Mouse (Mus musculus): ENCODE data around the gene Cdh7. TPM values are rescaled to one million over a fixed set of nuclear protein-coding genes. Genes with fewer than 3 reads are reported as not detected.
"Not testable (repeated sequence)": the region's sequence is repeated elsewhere in the genome, so short reads cannot be mapped to it uniquely, and the experiment has no call there.

Gene Cdh7
- polyA plus RNA-seq, 1 experiment from 2014 or later, result not detected

- Histone ChIP-seq H3K9me3 (replicated peaks) (no peaks in the 10 kb centered on the region), H3K4me1 (replicated peaks) (no peaks in the 10 kb centered on the region), H3K27ac (no peak overlapping the region), H3K4me2 (no peak overlapping the region), H3K4me3 (replicated peaks) (no peak overlapping the region), H3K27me3 (no peaks in the 10 kb centered on the region), H3K36me3 (no peaks in the 10 kb centered on the region), H3K9ac (no peak overlapping the region)
- ATAC-seq (ENCODE audit: low read depth) (no peak), DNase-seq (no peak)
These were observed 22.2 kb downstream of the Cdh7 start for GRCm38 (mm10) chr1:110004451-110004850.

GRCm38 (mm10) chr1:110005038-110005437 lies 22.8 kb downstream of the Cdh7 start:
- WGBS (ENCODE audit: insufficient replicate concordance), result 52% methylated on average over 3 of the region's 3 CpGs
- Histone ChIP-seq H3K9me3 (replicated peaks) (no peaks in the 10 kb centered on the region), H3K27ac (no peak overlapping the region), H3K4me3 (replicated peaks) (no peak overlapping the region), H3K9ac (no peak overlapping the region), H3K4me1 (replicated peaks) (no peaks in the 10 kb centered on the region), H3K4me2 (no peak overlapping the region), H3K36me3 (no peaks in the 10 kb centered on the region), H3K27me3 (no peaks in the 10 kb centered on the region)
- ATAC-seq (ENCODE audit: low read depth) (no peak), DNase-seq (no peak)

DNA sequence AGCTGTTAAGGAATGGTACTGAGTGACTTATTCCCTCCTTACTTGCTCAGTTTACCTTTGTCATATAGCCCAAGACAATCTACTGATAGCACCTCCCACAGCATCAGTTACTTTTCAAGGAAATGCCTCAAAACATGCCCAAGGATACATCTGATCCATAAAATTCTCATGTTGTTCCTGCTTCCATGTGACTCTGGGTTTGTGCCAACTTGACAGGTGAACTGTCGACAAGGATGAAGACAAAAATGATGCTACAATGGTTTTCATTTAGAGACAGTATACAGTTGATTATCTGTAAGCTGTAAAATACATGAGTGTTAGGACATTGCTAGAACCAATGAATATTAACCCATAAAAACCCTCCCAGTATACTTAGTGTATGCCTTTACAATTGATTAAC lies 29.9 kb downstream of the Cdh7 start:
- 70% methylated on average over 1 of the region's 1 CpGs for WGBS (ENCODE audit: insufficient replicate concordance)
- no peaks in the 10 kb centered on the region for H3K4me1 ChIP-seq (replicated peaks)

GRCm38 (mm10) chr1:110056317-110056716 lies 74.1 kb downstream of the Cdh7 start:
- H3K9me3 ChIP-seq (replicated peaks), result no peaks in the 10 kb centered on the region
- H3K36me3 ChIP-seq, result no peaks in the 10 kb centered on the region
- no peak for ATAC-seq (ENCODE audit: low read depth)
- no peak overlapping the region for H3K27ac ChIP-seq
- DNase-seq, result no peak
- no peaks in the 10 kb centered on the region for H3K27me3 ChIP-seq
- H3K4me1 ChIP-seq (replicated peaks), result no peaks in the 10 kb centered on the region
- no peak overlapping the region for H3K4me2 ChIP-seq
- H3K9ac ChIP-seq, result no peak overlapping the region
- H3K4me3 ChIP-seq (replicated peaks), result no peak overlapping the region

More for the DNA sequence above, 29.9 kb downstream of the Cdh7 start:
- ATAC-seq (ENCODE audit: low read depth) (no peak), DNase-seq (no peak)
- Histone ChIP-seq H3K4me3 (replicated peaks) (no peak overlapping the region), H3K9me3 (replicated peaks) (no peaks in the 10 kb centered on the region), H3K4me2 (no peak overlapping the region), H3K36me3 (no peaks in the 10 kb centered on the region), H3K9ac (no peak overlapping the region), H3K27ac (no peak overlapping the region), H3K27me3 (no peaks in the 10 kb centered on the region)

- 84% methylated on average over 1 of the region's 1 CpGs for WGBS (ENCODE audit: insufficient replicate concordance)
- DNase-seq (no peak), ATAC-seq (ENCODE audit: low read depth) (no peak)
- no peaks in the 10 kb centered on the region for H3K36me3 ChIP-seq
- no peak overlapping the region for H3K9ac ChIP-seq
- H3K27ac ChIP-seq, result no peak overlapping the region
- no peaks in the 10 kb centered on the region for H3K27me3 ChIP-seq
- H3K4me3 ChIP-seq (replicated peaks), result no peak overlapping the region
- H3K9me3 ChIP-seq (replicated peaks), result no peaks in the 10 kb centered on the region
- no peaks in the 10 kb centered on the region for H3K4me1 ChIP-seq (replicated peaks)
- no peak overlapping the region for H3K4me2 ChIP-seq
These were observed 85.2 kb downstream of the Cdh7 start for GRCm38 (mm10) chr1:110067405-110067804.

DNA sequence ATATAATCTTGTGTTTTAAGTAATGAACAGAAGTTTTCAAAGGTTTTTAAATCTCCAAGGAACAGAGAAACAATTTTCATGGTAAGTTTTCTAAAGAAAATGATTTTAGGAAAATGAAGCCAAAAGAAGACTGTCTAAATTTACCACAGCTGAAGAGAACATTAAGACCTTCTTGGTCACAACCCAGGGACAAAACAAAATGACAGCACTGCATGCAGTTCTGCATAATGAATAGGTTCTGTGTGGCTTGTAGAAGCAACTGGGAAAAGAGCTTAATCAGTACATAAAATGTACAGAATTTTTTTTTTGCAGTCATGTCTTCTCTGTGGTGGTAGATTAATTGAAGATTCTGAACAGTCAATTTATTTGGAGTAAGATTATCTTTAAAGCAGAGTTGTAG lies 96.2 kb downstream of the Cdh7 start:
- no peak overlapping the region for H3K4me3 ChIP-seq (replicated peaks)
- no peaks in the 10 kb centered on the region for H3K9me3 ChIP-seq (replicated peaks)
- no peak overlapping the region for H3K27ac ChIP-seq
- DNase-seq, result no peak
- H3K9ac ChIP-seq, result no peak overlapping the region
- no peaks in the 10 kb centered on the region for H3K27me3 ChIP-seq
- no peaks in the 10 kb centered on the region for H3K4me1 ChIP-seq (replicated peaks)
- no peak overlapping the region for H3K4me2 ChIP-seq
- ATAC-seq (ENCODE audit: low read depth), result no peak
- H3K36me3 ChIP-seq, result no peaks in the 10 kb centered on the region

GRCm38 (mm10) chr1:110118071-110118470 lies 135.8 kb downstream of the Cdh7 start:
- Histone ChIP-seq H3K4me1 (replicated peaks) (no peaks in the 10 kb centered on the region), H3K27me3 (no peaks in the 10 kb centered on the region), H3K27ac (no peak overlapping the region), H3K9me3 (replicated peaks) (no peaks in the 10 kb centered on the region), H3K4me3 (replicated peaks) (no peak overlapping the region), H3K4me2 (no peak overlapping the region), H3K36me3 (no peaks in the 10 kb centered on the region), H3K9ac (no peak overlapping the region)
- no peak for ATAC-seq (ENCODE audit: low read depth)
- 40% methylated on average over 1 of the region's 1 CpGs for WGBS (ENCODE audit: insufficient replicate concordance)
- DNase-seq, result no peak

GRCm38 (mm10) chr1:110118862-110119261 lies 136.6 kb downstream of the Cdh7 start:
- ATAC-seq (ENCODE audit: low read depth), result no peak
- Histone ChIP-seq H3K9me3 (replicated peaks) (no peaks in the 10 kb centered on the region), H3K4me1 (replicated peaks) (no peaks in the 10 kb centered on the region), H3K27me3 (no peaks in the 10 kb centered on the region), H3K36me3 (no peaks in the 10 kb centered on the region), H3K4me2 (no peak overlapping the region), H3K27ac (no peak overlapping the region), H3K4me3 (replicated peaks) (no peak overlapping the region), H3K9ac (no peak overlapping the region)
- DNase-seq, result no peak
- WGBS (ENCODE audit: insufficient replicate concordance), result 50% methylated on average over 1 of the region's 1 CpGs

DNA sequence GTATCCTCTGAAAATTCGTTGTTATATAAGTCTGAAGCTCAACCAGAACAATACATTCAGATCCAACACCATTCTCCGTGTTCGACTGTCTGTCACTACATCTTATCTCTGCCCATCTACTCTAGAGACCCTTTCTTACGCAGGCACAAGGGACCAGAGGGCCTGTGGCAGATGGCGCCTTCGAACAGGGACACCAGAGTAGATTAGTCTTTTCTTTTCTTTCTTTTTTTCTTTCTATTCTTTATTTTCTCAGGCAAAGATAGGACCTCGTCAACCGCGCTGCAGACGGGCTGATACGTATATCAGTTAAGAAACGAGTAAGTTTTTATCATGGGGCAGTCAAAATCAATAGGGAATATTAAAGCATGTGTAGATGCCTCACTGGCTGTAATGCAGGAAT lies 189.2 kb downstream of the Cdh7 start:
- not testable (repeated sequence) for DNase-seq; H3K4me3 ChIP-seq (replicated peaks); H3K27ac ChIP-seq; H3K4me2 ChIP-seq; H3K9me3 ChIP-seq (replicated peaks); H3K36me3 ChIP-seq; H3K27me3 ChIP-seq; H3K4me1 ChIP-seq (replicated peaks); H3K9ac ChIP-seq; ATAC-seq (ENCODE audit: low read depth)
- 95% methylated on average over 6 of the region's 12 CpGs for WGBS (ENCODE audit: insufficient replicate concordance)
